Mouse (Mus musculus): Measurements from ENCODE around the gene Napepld. TPM values are rescaled to one million over a fixed set of nuclear protein-coding genes. Genes with fewer than 3 reads are reported as not detected.
"Not testable (repeated sequence)": the region's sequence is repeated elsewhere in the genome, so short reads cannot be mapped to it uniquely, and the experiment has no call there.

Napepld gene
- polyA plus RNA-seq, 3 experiments from 2014 or later, result 2.0 to 3.9 (median 2.6) TPM

DNA sequence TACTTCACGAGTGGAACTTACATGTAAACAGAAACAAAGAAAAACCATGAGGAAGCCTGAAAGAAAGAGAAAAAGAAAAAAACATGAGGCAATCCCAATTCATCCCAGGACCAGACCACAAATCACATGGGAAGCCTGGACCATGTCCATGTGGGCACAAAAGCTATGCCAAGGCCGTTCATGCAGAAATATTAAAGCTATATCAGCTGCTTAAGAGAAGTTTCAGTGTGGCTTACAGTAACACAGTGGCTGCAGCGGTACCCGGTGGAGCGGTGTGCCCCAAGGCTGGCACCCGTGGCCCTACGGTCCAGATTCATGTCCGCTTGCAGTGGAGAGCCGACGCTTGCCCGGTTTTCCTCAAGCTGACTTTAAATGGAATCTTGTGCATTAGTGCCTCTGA is 38.1 kb downstream of the Napepld start:
- no peak for ATAC-seq

DNA sequence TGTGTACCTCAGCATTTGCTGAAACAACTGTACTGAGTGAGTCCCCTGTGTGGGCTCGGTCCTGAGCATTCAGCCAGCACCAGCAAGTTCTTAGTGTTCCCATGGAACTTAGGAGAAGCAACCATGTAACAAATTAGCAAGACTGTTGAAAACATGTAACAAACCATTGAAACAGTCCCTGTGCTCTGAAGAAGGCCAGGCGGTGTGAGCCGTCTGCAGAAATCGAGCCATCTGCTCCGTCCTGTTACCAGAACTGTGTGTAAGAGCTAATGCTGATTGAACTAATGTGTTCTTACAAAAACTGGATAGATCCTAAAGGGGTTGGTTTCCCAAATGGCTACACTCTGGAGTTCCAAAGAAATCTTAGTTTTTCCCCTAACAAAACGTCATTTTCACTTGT is 40.3 kb downstream of the Napepld start:
- no peak for ATAC-seq

DNA sequence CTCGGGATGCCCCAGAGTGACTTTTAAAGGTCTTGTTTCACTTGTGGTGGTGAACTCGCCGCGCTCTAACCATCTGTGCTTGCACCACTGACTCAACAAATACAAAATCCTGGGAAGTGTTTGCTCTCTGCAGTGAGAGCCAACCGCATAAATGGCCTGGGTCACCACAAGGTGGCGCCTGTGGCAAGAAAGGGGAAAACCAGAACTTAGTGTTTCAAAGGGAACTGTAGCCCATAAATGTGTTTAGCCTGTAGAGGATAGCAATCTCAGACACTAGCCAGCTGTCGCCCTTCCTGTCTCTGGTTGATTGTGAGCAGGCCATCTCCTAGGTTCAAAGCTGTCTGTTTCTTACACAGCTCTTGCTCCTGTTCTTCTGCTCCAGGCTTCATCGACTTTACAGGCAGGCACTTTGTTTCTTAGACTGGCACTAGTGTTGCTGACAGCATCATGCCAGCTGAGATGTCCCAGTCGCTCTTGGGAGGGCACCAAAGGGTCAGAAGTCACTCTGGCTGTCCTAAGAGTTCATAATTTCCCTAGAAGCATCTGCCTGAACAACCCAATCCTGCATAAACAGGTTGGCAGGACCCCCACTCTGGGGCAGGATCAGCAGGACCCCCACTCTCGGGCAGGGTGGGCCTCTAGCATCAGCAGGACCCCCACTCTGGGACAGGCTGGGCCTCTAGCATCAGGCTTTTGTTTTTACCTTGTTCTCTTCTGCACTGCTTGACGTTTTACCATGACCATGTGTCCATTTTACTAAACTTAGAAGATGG is 42.4 kb downstream of the Napepld start:
- peak; percentile 89 for ATAC-seq

DNA sequence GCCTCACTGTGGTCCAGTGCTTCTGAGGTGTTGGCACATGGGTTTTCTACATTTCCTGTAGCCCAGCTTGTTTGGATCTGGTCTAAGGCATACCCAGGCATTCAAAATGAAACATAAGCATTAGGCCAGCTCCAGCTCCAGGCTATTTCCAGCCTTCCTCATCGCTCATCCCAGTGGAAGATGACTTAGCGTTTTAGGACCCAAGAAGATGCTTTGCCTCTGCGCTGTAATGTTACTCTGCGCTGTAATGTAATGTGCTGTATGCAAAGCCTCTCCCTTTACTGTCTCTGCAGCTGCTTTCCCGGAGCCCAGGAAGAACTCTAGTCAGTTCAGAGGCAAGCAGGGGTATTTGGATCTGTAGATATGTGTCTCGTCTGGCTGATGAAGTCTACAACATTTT is 43.2 kb downstream of the Napepld start:
- no peak for ATAC-seq

DNA sequence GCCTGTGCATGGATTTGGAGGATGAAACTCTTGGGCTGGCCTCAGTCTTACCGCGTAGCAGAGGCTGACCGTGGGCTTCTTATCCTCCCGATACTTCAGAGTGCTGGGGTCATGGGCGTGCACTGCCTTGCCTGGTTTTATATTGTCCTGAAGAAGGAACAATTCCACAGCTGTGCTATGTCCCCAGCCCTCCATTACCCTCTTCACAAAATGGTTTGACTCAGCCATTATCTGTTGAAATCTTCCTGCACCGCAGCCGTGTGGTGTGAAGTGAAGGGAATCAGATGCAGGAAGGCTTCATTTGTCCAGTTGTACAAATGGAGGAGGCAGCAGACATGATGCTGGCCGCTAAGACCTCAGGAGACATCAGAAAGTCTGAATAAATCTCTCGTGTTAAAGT is 44.3 kb downstream of the Napepld start:
- no peak for ATAC-seq

DNA sequence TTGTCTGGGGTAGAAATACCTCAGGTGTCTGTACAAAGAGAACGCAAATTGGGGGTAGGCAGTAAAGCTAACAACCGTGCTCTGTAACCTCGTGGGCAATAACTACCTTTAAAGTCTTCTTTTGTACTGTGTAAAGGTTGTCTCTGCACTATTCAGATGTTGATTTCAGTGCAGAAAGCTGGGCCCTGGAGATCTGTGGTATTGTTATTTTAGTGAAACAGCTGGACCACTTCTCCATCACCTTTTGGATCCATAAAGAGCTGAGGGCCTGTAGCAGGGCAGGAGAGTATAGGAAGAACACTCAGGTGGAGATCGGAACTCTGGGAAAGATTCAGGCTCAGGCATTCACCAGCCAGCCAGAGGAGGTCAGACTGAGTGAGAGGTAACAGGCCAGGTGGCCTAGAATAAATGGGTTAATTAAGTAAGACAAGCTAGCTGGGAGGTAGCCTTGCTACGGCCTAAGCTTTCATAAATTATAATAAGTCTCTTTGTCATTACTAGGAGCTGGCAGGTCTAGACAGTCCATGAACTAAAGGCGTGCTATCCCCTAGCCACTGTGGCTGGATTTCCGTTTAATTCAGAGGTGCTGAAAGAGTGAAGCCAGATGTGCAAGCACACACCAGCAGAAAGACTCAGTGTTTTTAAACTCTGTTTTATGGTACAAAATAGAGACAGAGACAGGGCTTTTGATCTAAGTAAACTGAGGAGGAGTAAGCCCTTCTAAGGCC is 49.1 kb downstream of the Napepld start:
- no peak for ATAC-seq

DNA sequence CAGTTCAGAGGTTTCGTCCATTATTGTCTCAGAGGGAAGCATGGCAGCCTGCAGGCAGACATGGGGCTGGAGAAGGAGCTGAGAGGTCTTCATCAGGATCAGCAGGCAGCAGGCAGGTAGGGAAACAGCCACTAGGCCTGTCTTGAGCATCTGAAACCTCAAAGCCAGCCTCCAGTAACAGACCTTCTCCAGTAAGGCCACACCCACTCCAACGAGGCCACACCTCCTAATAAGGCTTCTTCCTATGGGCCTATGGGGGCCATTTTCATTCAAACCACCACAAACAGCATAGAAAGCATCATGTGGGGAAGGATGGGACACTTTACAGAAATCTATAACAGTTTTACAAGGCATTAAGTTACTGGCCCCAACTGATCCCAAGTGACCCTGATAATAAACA is 50.5 kb downstream of the Napepld start:
- no peak for ATAC-seq

DNA sequence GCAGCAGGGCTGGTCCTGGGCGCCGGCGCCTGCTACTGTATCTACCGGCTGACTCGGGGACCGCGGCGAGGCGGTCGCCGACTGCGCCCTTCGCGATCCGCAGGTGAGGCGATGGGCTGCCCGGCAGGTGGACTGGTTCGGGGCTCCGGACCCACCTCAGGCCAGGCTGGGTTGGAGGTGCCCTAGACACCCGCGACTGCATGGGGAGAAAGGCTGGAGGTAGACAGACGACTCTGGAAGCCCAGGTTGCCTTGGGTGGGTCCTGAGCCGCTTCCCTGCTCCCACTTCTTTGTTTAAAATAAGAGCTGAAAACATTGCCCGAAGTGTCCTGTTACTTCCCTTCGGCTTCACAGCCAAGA is 55.1 kb downstream of the Napepld start:
- no peak for ATAC-seq

DNA sequence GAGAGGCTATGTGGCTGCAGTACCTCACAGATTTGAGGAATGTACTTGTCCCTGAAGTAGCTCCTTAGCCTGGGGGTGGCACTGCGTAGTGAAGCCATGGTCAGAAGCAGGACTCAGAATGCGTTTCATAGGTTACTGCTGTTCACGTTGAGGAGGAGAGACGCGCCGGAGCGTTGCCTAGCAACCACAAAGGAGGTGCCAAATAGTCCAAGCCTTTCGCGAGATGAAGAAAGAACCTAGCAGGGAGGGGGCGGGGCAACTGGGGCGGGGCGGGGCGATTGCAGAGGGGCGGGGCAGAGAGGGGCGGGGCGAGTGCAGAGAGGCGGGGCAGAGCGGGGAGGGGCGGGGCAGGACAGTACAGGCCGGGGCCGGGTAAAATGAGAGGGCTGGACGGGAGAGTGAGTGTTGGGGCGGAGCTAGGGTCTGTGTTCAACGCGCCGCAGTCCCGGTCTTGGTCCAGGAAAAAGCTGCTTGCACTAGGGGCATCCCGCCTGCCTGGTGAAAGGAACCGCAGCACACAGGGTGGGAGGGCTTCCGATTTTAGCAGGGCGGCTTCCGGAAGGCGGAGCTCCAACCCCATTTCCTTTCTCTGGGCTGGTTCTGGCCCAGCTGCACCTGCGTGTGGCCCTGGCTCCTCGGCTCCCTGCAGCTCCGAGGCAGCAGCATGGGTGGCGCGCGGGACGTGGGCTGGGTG is 55.6 kb downstream of the Napepld start, which contains the start of the genes Fbxl13 and Armc10:
Gene Fbxl13, minus strand, starts transcription at position 196 of the 694 bp plus-strand sequence.
Gene Armc10, plus strand, starts transcription at position 375 of the 694 bp plus-strand sequence.
- peak; percentile 94 for ATAC-seq

DNA sequence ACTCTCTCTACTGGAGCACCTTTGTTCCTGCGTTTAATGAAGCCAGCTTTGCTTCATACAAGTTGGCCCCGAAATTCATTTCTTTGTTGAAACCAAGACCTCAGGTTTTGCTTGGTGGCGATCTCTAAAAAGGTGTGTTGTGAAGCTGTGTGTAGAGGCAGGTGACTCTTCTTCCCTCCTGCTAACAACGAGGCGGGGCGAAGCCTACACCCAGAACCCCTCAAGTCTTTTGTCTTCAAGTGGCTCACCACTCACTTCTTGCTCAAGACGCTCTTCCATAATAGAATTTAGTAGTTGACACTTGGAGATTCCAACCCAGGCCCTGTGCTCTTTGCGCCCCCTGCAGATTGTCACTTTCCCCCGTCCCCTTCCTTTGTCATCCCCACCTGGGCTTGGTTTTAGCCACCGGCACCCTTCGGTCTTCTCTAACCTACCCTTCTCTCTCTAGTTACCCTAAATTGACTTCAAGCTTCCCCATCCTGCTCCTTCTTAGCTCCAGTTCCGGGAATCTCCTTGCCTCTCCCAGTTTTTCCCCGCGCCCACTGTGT is 56.2 kb downstream of the Napepld start:
- ATAC-seq, result no peak

DNA sequence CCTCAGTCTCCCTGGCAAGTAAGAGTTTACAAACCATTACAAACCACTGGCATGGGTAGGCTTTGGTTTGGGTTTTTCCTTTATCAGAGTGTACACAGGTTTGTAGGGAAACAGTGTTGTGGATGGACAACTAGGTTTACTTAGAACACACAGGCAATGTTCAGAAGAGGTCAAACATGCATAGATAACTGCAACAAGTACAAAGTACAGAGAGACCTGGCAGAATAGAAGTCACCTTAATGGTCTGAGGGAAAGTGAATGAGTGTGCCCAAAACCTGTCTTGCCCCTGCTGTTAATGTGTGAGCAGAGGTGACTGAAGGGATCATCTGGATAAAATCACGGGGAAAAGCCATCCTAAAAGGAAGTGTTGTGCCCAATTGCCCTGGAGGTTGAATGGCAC is 57.6 kb downstream of the Napepld start:
- ATAC-seq, result no peak

DNA sequence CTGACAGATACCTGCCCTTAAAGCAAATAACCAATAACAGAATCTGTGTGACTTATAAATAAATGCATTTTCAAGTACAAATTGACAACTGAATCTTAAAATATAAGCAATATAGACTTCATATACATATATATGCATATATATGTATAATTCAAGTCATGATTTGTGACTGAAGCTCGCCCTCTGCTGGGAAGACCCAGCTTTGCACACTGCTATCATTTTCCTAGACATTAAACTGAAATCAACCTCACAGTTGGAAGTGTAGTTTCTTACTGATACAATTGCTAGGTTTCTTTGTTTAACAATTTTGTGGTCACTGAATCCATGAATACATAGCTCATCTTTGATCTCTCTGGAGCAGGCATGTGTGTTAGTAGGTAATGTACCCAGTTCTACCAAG is 60.2 kb downstream of the Napepld start:
- no peak for ATAC-seq

DNA sequence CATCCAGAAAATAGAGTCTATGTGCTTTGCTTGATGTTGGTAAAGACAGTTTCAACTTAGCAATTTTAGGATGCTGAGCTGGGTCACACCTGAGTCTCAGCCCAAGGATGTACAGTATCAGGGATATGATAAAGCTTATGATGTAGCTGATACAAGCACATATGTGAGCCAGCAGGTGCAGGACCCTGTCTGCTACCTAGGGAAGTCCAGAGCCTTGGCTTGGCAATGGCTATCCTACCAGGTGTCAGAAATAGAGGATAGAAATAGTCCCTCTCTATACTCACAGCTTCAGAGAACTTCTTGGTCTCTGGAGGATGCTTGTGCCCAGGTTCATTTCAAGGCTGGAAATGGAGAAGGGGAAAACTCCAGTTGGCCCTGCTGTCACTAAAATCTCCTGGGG is 75.3 kb downstream of the Napepld start:
- ATAC-seq, result no peak

DNA sequence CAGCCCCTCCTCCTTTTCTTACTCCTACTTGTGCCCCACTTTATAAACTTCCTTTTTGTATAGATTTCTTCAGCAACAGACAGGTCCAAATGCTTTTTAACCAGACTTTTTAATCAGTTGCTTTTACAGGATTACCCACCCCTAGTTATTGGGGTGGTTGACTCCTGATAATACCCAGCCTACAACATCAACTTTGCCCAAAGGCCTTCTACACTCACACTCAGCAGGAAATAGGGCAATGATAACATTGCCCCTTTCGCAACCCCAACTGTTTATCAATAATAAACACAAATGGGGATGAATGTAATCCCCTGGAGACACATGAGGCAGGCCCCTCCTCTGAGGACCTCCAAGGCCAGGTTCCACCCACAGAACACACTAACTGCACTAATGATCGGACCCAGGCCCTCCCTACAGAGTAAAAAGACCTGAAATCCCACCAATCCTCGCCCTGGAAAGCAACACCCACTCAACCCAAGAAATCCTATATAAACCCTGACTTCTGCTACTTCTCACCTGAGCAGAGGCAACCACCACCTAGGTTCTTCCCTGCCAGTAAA is 84.7 kb downstream of the Napepld start:
- no peak for ATAC-seq

DNA sequence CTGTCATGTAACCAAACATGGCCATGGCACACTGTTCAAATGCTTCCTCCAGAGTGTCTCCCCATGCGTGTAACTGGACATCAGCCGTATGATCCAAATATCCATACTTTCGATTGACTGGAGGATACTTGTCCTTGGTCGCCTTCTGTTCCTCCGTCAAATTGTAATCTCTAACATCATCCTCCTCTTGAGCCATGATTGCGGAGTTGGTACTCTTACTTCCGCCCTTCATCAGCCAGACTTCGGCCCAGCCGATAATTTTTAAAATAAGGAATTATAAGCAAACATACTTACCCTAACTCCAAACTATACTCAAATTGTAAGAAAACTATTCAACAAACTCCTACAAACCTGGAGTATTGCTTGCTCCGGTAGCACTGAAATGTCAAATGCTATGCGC is 86.9 kb downstream of the Napepld start:
- ATAC-seq, result not testable (repeated sequence)

Other genes starting within 250 kb of the Napepld start
- gene Lrrc17, start 157.8 kb downstream of the Napepld start, polyA plus RNA-seq (2017; shearing (Covaris generic)), result not detected
- under 1 TPM in 1 of 3 experiments, not detected in 2; 0.31 TPM for gene Fbxl13, start 55.8 kb downstream of the Napepld start, polyA plus RNA-seq (2017; shearing (Covaris generic))
- 10 to 100 TPM; 31.2 to 38.3 (median 33.2) TPM for gene Armc10, start 55.6 kb downstream of the Napepld start, polyA plus RNA-seq (2017; shearing (Covaris generic))
- 10 to 100 TPM; 79.0 to 84.3 (median 82.6) TPM for gene Pmpcb, start 35.7 kb upstream of the Napepld start, polyA plus RNA-seq (2017; shearing (Covaris generic))
- 10 to 100 TPM; 35.8 to 48.6 (median 41.4) TPM for gene Dnajc2, start 83.9 kb upstream of the Napepld start, polyA plus RNA-seq (2017; shearing (Covaris generic))
- gene Psmc2, start 83.9 kb upstream of the Napepld start, polyA plus RNA-seq (2017; shearing (Covaris generic)), result 100 to 1,000 TPM; 141 to 170 (median 159) TPM
- gene Slc26a5, start 164.2 kb upstream of the Napepld start, polyA plus RNA-seq (2017; shearing (Covaris generic)), result not detected